Mouse (Mus musculus) heart, postnatal 10 days (tissue): ENCODE data around the gene Rbks. TPM values are rescaled to one million over a fixed set of nuclear protein-coding genes. Genes with fewer than 3 reads are reported as not detected.
"Not testable (repeated sequence)": the region's sequence is repeated elsewhere in the genome, so short reads cannot be mapped to it uniquely, and the experiment has no call there.

Experiments used
- DNase-seq, 2 experiments: peaks; one replicate each; pipeline ENCODE4 v3.0.0; 2021
- intact Hi-C: fragments of 180-260 bp; cut with DNase I; formaldehyde crosslinking; loops from one replicate; pipeline ENCODE4 v1.15.1; 2025
- microRNA-seq, 2 experiments: library from miRNA; unstranded; fragments of <30 nt; microRNA quantifications; one replicate each; pipeline ENCODE4 v1.2.0; 2022
- total RNA-seq, 2 experiments: library from RNA; stranded (reverse); gene quantifications; 2 replicates each; pipeline ENCODE4 v1.2.3; 2021

Rbks gene
- total RNA-seq, 2 experiments from 2014 or later: 4.3 to 4.7 TPM

- intact Hi-C loops: loop anchor here (10.0 kb wide), 1 partner anchor 554 kb away; no protein-coding TSS in a partner anchor
- no peak for DNase-seq
Observed at GRCm38 (mm10) chr5:31591122-31591521, 106.3 kb downstream of the Rbks start.

GRCm38 (mm10) chr5:31589711-31590319, 107.6 kb downstream of the Rbks start:
- intact Hi-C loops: loop anchor here (10.0 kb wide), 1 partner anchor 555 kb away; no protein-coding TSS in a partner anchor
- DNase-seq: no peak

- DNase-seq, intact Hi-C loops: not testable (repeated sequence)
Observed at GRCm38 (mm10) chr5:31588672-31589071, 108.8 kb downstream of the Rbks start.

GRCm38 (mm10) chr5:31588016-31588415, 109.4 kb downstream of the Rbks start:
- no peak for DNase-seq
- intact Hi-C loops: no loop called here

GRCm38 (mm10) chr5:31585526-31585925, 111.9 kb downstream of the Rbks start:
- intact Hi-C loops: no loop called here
- no peak for DNase-seq

GRCm38 (mm10) chr5:31583261-31583660, 114.2 kb downstream of the Rbks start:
- DNase-seq: no peak
- intact Hi-C loops: no loop called here

- intact Hi-C loops: no loop called here
- no peak for DNase-seq
Observed at GRCm38 (mm10) chr5:31581932-31582331, 115.5 kb downstream of the Rbks start.

- DNase-seq: no peak
- intact Hi-C loops: no loop called here
Observed at GRCm38 (mm10) chr5:31581263-31581662, 116.2 kb downstream of the Rbks start.

- DNase-seq: no peak
- intact Hi-C loops: no loop called here
Observed at GRCm38 (mm10) chr5:31576539-31576975, 120.9 kb downstream of the Rbks start.

Small RNAs within 50 kb of the gene (microRNA-seq; reads per million reads assigned to microRNA genes)
- gene Mir3473e: 0 reads per million in 2 experiments

Other genes starting within 250 kb of the Rbks start
- gene Zfp512, start 245.2 kb downstream of the Rbks start, total RNA-seq: 10 to 100 TPM; 20.5 to 23.6 TPM
- gene 4930548H24Rik, start 211.9 kb downstream of the Rbks start, total RNA-seq: under 1 TPM; 0.22 to 0.32 TPM
- gene Gpn1, start 202.9 kb downstream of the Rbks start, total RNA-seq: 10 to 100 TPM; 22.1 to 24.5 TPM
- 10 to 100 TPM; 19.2 to 23.2 TPM for gene Slc4a1ap, start 170.6 kb downstream of the Rbks start, total RNA-seq
- 10 to 100 TPM; 15.8 to 16.1 TPM for gene Supt7l, start 169.8 kb downstream of the Rbks start, total RNA-seq
- 100 to 1,000 TPM; 315 to 318 TPM for gene Mrpl33, start 100.7 kb downstream of the Rbks start, total RNA-seq
- gene Babam2, start 57 bp upstream of the Rbks start, total RNA-seq: 10 to 100 TPM; 36.3 to 39.8 TPM